Mouse (Mus musculus): Measurements from ENCODE around the gene Idh3b. TPM values are rescaled to one million over a fixed set of nuclear protein-coding genes. Genes with fewer than 3 reads are reported as not detected.

Gene Idh3b
- total and polyA plus RNA-seq, 3 experiments: 134 to 315 (median 160) TPM

- TF ChIP-seq ZKSCAN1 (IDR thresholded peaks at IDR 0.05; ENCODE audit: borderline replicate concordance, low read depth, low read length) (no peak), MAZ (IDR thresholded peaks at IDR 0.05; ENCODE audit: low read depth, low read length) (peak; percentile 90), MYC (IDR thresholded peaks at IDR 0.05; ENCODE audit: low read depth, low read length) (peak; percentile 96), USF2 (conservative IDR thresholded peaks at IDR 0.05; ENCODE audit: low read depth, low read length) (no peak), E2F4 (IDR thresholded peaks at IDR 0.05; ENCODE audit: insufficient replicate concordance, low read depth, low read length) (peak; percentile 87; the same call in 1 of the 2 replicates), CTCF (conservative IDR thresholded peaks at IDR 0.05 in 1 of 2, IDR thresholded peaks at IDR 0.05 in 1 of 2; ENCODE audit: low read depth in 2 of 2, low read length in 2 of 2) (no peak), PAX5 (IDR thresholded peaks at IDR 0.05; ENCODE audit: low read length) (no peak), TBP (conservative IDR thresholded peaks at IDR 0.05; ENCODE audit: low read depth, low read length) (peak; percentile 98), UBTF (IDR thresholded peaks at IDR 0.05; ENCODE audit: low read depth, low read length) (peak; percentile 64; the same call in 1 of the 2 replicates), MAX (IDR thresholded peaks at IDR 0.05; ENCODE audit: low read length) (peak; percentile 87), RAD21 (IDR thresholded peaks at IDR 0.05; ENCODE audit: low read depth, low read length) (no peak), KAT2A (IDR thresholded peaks at IDR 0.05; ENCODE audit: insufficient replicate concordance, low read length) (peak; percentile 84), GABPA (IDR thresholded peaks at IDR 0.05; ENCODE audit: insufficient replicate concordance, low read depth, low read length) (no peak), BHLHE40 (IDR thresholded peaks at IDR 0.05; ENCODE audit: low read depth, low read length) (peak; percentile 72), CHD1 (IDR thresholded peaks at IDR 0.05; ENCODE audit: low read depth, low read length) (peak; percentile 99), MEF2A (IDR thresholded peaks at IDR 0.05; ENCODE audit: borderline replicate concordance, low read depth, low read length) (peak; percentile 70; the same call in 1 of the 2 replicates), POLR2A (IDR thresholded peaks at IDR 0.05; ENCODE audit: low read depth, low read length) (peak; percentile 100), JUND (conservative IDR thresholded peaks at IDR 0.05; ENCODE audit: low read depth, low read length) (no peak), MAFK (IDR thresholded peaks at IDR 0.05; ENCODE audit: insufficient replicate concordance, low read length) (no peak), USF1 (IDR thresholded peaks at IDR 0.05; ENCODE audit: low read depth, low read length) (peak; percentile 55), ZC3H11A (IDR thresholded peaks at IDR 0.05; ENCODE audit: low read depth, low read length) (no peak), POLR2AphosphoS2 (IDR thresholded peaks at IDR 0.05; ENCODE audit: low read depth, low read length) (peak; percentile 99), IRF4 (IDR thresholded peaks at IDR 0.05; ENCODE audit: low read depth, low read length) (0 out of 2 replicates have a peak, but pooled peaks have one; percentile 26), MXI1 (IDR thresholded peaks at IDR 0.05; ENCODE audit: low read depth, low read length) (peak; percentile 85), ZMIZ1 (IDR thresholded peaks at IDR 0.05; ENCODE audit: low read depth, low read length) (peak; percentile 99), ETS1 (conservative IDR thresholded peaks at IDR 0.05; ENCODE audit: low read depth, low read length) (no peak), SMC3 (IDR thresholded peaks at IDR 0.05; ENCODE audit: low read depth, low read length) (no peak), NRF1 (IDR thresholded peaks at IDR 0.05; ENCODE audit: low read depth, low read length) (peak; percentile 95), JUN (IDR thresholded peaks at IDR 0.05; ENCODE audit: insufficient read depth, low read depth, low read length) (no peak), SIN3A (IDR thresholded peaks at IDR 0.05; ENCODE audit: low read length) (peak; percentile 92), ELF1 (IDR thresholded peaks at IDR 0.05; ENCODE audit: low read depth, low read length) (peak; percentile 59), NELFE (IDR thresholded peaks at IDR 0.05; ENCODE audit: low read depth, low read length) (peak; percentile 100), ZNF384 (IDR thresholded peaks at IDR 0.05; ENCODE audit: low read depth, low read length) (no peak), CHD2 (IDR thresholded peaks at IDR 0.05; ENCODE audit: low read length) (no peak; the same call in 1 of the 2 replicates), TCF12 (IDR thresholded peaks at IDR 0.05; ENCODE audit: low read depth, low read length) (peak; percentile 100), RCOR1 (conservative IDR thresholded peaks at IDR 0.05; ENCODE audit: low read depth, low read length) (peak; percentile 83), HCFC1 (IDR thresholded peaks at IDR 0.05; ENCODE audit: low read depth, low read length) (peak; percentile 72), EP300 (IDR thresholded peaks at IDR 0.05; ENCODE audit: low read length) (no peak)
- Histone ChIP-seq H3K27ac (ENCODE audit: insufficient read depth, low read depth) (peak within 1 kb of the TSS; percentile 49), H3K4me3 (replicated peaks in 1 of 3; ENCODE audit: low read depth in 2 of 3, low read length in 2 of 3, poor library complexity in 1 of 3) (peak within 1 kb of the TSS; percentile 69 to 97 (median 78)), H3K27me3 (replicated peaks) (no peaks in the 10 kb centered on the region), H3K79me2 (replicated peaks; ENCODE audit: control insufficient read depth, extremely low read depth, insufficient read depth, poor library complexity, severe bottlenecking) (peaks cover 37% of the 10 kb centered on the region), H3K9ac (ENCODE audit: insufficient read depth, low read depth) (peak within 1 kb of the TSS; percentile 100), H3K36me3 (replicated peaks in 1 of 2; ENCODE audit: control insufficient read depth in 1 of 2, insufficient read depth in 1 of 2, low read length in 1 of 2) (peaks cover 35 to 44% of the 10 kb centered on the region in 2 experiments), H3K4me1 (ENCODE audit: control insufficient read depth in 1 of 2, insufficient read depth in 2 of 2) (peaks cover 15 to 40% of the 10 kb centered on the region in 2 experiments), H3K4me2 (ENCODE audit: insufficient read depth, low read depth, poor library complexity, severe bottlenecking) (peak within 1 kb of the TSS; percentile 94), H3K9me3 (replicated peaks; ENCODE audit: low read length) (no peaks in the 10 kb centered on the region)
- dilution Hi-C loops (cut with MboI; ENCODE audit: extremely low pct_ligation_motif_present, extremely low pct_unique_long_range_greater_than_20kb, low sequenced_read_pairs) (no loop called here), in situ Hi-C loops (cut with MboI; ENCODE audit: low pct_ligation_motif_present, low pct_unique_long_range_greater_than_20kb, low sequenced_read_pairs) (no loop called here)
- DNase-seq (ENCODE audit: extremely low read depth): peak; percentile 92
These were observed 10.0 kb downstream of the Idh3b start, which contains the start of gene Nop56 for GRCm38 (mm10) chr2:130274149-130274861. TSS of gene Nop56 (plus strand) at chr2:130274430.
